Mouse (Mus musculus): Measurements from ENCODE around the gene Il10ra. TPM values are rescaled to one million over a fixed set of nuclear protein-coding genes. Genes with fewer than 3 reads are reported as not detected.

Il10ra gene
- polyA plus RNA-seq, 1 experiment from 2014 or later: 2.6 TPM

DNA sequence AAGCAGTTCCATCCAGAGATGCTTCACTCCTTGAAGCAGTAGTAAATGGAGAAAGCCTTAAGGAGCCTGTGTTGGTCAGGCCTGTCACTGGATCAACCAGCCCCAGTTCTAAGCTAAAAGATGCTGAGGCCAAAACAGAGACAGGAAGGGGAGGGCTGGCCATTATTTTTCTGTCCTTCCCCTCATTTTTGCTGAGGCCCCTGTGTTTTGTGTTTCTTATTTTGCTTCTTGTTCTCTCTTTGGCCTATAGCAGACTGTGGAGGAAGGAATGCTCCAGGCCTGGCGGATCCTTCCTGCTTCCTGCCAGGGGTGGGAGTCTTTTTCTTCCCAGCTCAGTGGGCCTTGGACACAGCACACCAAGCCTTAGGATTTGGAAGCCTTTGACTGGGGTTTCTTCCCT lies 23.5 kb downstream of the Il10ra start:
- H3K27me3 ChIP-seq (replicated peaks; ENCODE audit: insufficient read depth, low read length): no peaks in the 10 kb centered on the region
- H3K27ac ChIP-seq (ENCODE audit: low read length): no peak overlapping the region
- H3K36me3 ChIP-seq (ENCODE audit: insufficient read depth, low read length): no peaks in the 10 kb centered on the region
- no peak for ATAC-seq
- H3K9me3 ChIP-seq (ENCODE audit: low read length): no peaks in the 10 kb centered on the region
- TF ChIP-seq EP300 (IDR thresholded peaks at IDR 0.05) (no peak), CTCF (IDR thresholded peaks at IDR 0.05) (no peak)
- no peak overlapping the region for H3K4me2 ChIP-seq (replicated peaks; ENCODE audit: low read depth, low read length)
- 70% methylated on average over 1 of the region's 1 CpGs for WGBS
- H3K9ac ChIP-seq (replicated peaks; ENCODE audit: low read depth): no peak overlapping the region
- H3K4me3 ChIP-seq (ENCODE audit: low read depth, low read length): no peak overlapping the region
- DNase-seq (ENCODE audit: low spot score): no peak
- no peaks in the 10 kb centered on the region for H3K4me1 ChIP-seq (ENCODE audit: insufficient read depth, low read depth, low read length)

DNA sequence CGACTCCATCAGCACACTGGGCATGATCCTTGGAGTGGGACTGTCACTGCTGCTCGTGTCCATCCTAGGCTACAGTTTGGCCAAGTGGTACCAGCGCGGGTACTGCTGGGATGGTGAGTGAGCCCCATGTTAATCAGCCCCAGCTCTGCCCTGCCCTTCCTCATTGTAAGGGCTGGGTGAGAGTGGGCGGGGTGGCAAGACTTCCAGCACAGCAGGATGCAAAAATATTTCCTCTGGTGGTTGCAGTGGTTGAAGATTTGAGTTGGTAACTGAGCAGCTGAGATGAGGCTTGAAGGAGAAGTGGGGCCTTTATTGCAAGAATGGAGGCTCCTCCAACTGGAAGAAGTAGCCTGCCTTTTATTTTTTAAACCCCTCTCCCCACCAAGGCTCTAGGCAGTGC lies 27.6 kb downstream of the Il10ra start:
- DNase-seq (ENCODE audit: low spot score) (no peak), ATAC-seq (no peak)
- H3K27ac ChIP-seq (ENCODE audit: low read length): no peak overlapping the region
- H3K4me1 ChIP-seq (ENCODE audit: insufficient read depth, low read depth, low read length): no peaks in the 10 kb centered on the region
- no peaks in the 10 kb centered on the region for H3K9me3 ChIP-seq (ENCODE audit: low read length)
- TF ChIP-seq CTCF (IDR thresholded peaks at IDR 0.05) (no peak), EP300 (IDR thresholded peaks at IDR 0.05) (no peak)
- no peak overlapping the region for H3K4me2 ChIP-seq (replicated peaks; ENCODE audit: low read depth, low read length)
- H3K4me3 ChIP-seq (ENCODE audit: low read depth, low read length): no peak overlapping the region
- H3K36me3 ChIP-seq (ENCODE audit: insufficient read depth, low read length): no peaks in the 10 kb centered on the region
- 72% methylated on average over 5 of the region's 5 CpGs for WGBS
- H3K9ac ChIP-seq (replicated peaks; ENCODE audit: low read depth): no peak overlapping the region
- no peaks in the 10 kb centered on the region for H3K27me3 ChIP-seq (replicated peaks; ENCODE audit: insufficient read depth, low read length)

DNA sequence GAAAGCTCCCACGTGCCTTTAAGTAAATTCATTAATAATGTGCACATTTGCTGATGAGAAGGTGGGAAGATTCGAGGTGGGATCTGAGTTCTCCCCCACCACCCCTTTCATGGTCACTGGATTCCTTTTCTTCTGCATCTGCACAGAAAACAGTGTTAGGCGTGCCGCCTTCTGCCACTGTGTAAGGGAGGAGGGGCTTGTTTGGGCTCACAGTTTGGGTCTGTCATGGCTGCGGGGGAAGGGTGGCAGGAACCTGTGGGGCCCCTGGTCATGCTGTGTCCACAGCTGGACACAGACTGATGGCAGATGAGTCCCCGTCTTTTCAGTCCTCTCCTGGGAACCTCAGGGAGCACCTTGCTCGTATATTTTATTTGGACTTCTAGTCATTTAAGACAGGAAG lies 32.2 kb downstream of the Il10ra start:
- no peaks in the 10 kb centered on the region for H3K4me1 ChIP-seq (ENCODE audit: insufficient read depth, low read depth, low read length)
- TF ChIP-seq EP300 (IDR thresholded peaks at IDR 0.05) (no peak), CTCF (IDR thresholded peaks at IDR 0.05) (no peak)
- no peak overlapping the region for H3K4me3 ChIP-seq (ENCODE audit: low read depth, low read length)
- H3K4me2 ChIP-seq (replicated peaks; ENCODE audit: low read depth, low read length): no peak overlapping the region
- DNase-seq (ENCODE audit: low spot score): no peak
- 51% methylated on average over 7 of the region's 7 CpGs for WGBS
- no peak overlapping the region for H3K27ac ChIP-seq (ENCODE audit: low read length)
- no peaks in the 10 kb centered on the region for H3K27me3 ChIP-seq (replicated peaks; ENCODE audit: insufficient read depth, low read length)
- H3K36me3 ChIP-seq (ENCODE audit: insufficient read depth, low read length): no peaks in the 10 kb centered on the region
- no peaks in the 10 kb centered on the region for H3K9me3 ChIP-seq (ENCODE audit: low read length)
- ATAC-seq: no peak
- no peak overlapping the region for H3K9ac ChIP-seq (replicated peaks; ENCODE audit: low read depth)

DNA sequence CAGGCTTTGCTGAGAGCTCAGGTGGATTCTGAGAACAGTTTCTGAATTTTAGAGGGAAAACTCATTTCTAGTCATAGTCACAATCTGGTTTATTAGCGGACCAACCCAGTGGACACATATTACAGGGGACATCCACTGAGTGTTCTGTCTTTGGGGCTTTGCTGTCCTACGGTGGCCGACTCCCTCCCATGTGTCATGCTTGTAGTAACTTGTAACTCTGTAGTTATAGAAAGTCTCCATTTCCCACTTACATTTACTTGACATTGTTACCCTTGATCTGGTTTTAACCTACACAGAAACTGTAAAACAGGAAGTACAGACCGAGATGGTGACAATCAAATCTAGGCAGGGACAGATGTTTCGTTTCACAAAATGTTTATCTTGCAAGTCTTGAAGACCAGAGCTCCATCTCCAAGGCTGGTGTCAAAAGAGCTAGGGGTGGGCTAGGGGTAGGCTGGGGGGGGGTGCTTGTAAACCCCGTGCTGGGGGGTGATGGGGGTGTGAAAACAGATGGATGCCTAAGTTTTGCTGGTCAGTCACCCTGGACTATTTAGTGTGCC lies 33.2 kb downstream of the Il10ra start:
- DNase-seq (ENCODE audit: low spot score) (no peak), ATAC-seq (no peak)
- TF ChIP-seq EP300 (IDR thresholded peaks at IDR 0.05) (no peak), CTCF (IDR thresholded peaks at IDR 0.05) (no peak)
- Histone ChIP-seq H3K27me3 (replicated peaks; ENCODE audit: insufficient read depth, low read length) (no peaks in the 10 kb centered on the region), H3K4me3 (ENCODE audit: low read depth, low read length) (no peak overlapping the region), H3K36me3 (ENCODE audit: insufficient read depth, low read length) (no peaks in the 10 kb centered on the region), H3K4me1 (ENCODE audit: insufficient read depth, low read depth, low read length) (no peaks in the 10 kb centered on the region), H3K4me2 (replicated peaks; ENCODE audit: low read depth, low read length) (no peak overlapping the region), H3K9me3 (ENCODE audit: low read length) (no peaks in the 10 kb centered on the region), H3K27ac (ENCODE audit: low read length) (no peak overlapping the region), H3K9ac (replicated peaks; ENCODE audit: low read depth) (no peak overlapping the region)
- 48% methylated on average over 6 of the region's 6 CpGs for WGBS

DNA sequence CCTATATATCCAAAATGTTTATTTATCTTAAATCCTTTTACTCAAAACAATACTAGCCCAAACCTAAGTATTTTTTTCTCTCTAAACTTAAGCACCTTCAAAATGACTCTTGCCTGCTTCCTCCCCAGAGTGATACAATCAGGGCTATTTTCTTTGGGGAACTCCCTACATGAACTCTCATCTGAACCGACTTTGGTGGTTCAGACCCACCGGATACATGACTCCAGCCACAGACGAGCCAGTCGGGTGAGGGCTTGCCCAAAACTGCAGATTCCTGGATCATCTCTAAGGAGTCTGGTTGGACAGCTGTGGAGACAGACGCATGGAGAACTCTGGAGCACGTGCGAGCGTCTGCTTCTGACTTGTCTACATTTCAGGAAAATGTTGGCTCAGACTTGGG lies 39.6 kb downstream of the Il10ra start:
- no peak for TF ChIP-seq CTCF (IDR thresholded peaks at IDR 0.05)
- no peak for TF ChIP-seq EP300 (IDR thresholded peaks at IDR 0.05)
- no peaks in the 10 kb centered on the region for H3K4me1 ChIP-seq (ENCODE audit: insufficient read depth, low read depth, low read length)
- no peak overlapping the region for H3K9ac ChIP-seq (replicated peaks; ENCODE audit: low read depth)
- H3K9me3 ChIP-seq (ENCODE audit: low read length): no peaks in the 10 kb centered on the region
- H3K27ac ChIP-seq (ENCODE audit: low read length): no peak overlapping the region
- WGBS: 68% methylated on average over 8 of the region's 8 CpGs
- no peaks in the 10 kb centered on the region for H3K27me3 ChIP-seq (replicated peaks; ENCODE audit: insufficient read depth, low read length)
- ATAC-seq (no peak), DNase-seq (ENCODE audit: low spot score) (no peak)
- no peaks in the 10 kb centered on the region for H3K36me3 ChIP-seq (ENCODE audit: insufficient read depth, low read length)
- no peak overlapping the region for H3K4me2 ChIP-seq (replicated peaks; ENCODE audit: low read depth, low read length)
- no peak overlapping the region for H3K4me3 ChIP-seq (ENCODE audit: low read depth, low read length)

DNA sequence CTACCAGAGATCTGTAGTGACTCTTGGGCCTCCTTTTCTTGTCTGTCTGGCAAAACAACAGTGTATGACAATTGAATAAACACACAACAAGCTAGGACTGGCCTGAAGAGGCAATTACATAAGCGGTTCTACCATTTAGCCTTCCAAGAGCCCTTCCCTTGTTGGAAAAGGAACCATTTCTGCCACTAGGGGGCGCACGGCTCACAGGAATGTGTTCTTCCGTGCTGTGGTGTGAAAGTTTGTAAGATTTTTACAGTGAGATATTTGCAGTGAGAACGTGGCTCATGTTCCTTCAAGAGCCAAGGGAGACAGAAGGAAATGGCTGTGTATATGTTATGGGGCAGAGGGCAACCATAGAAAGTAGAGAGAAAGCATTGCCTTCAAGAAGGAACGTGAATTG lies 47.4 kb downstream of the Il10ra start:
- no peak overlapping the region for H3K9ac ChIP-seq (replicated peaks; ENCODE audit: low read depth)
- H3K4me2 ChIP-seq (replicated peaks; ENCODE audit: low read depth, low read length): no peak overlapping the region
- peak; percentile 78 for ATAC-seq
- H3K27me3 ChIP-seq (replicated peaks; ENCODE audit: insufficient read depth, low read length): no peaks in the 10 kb centered on the region
- H3K4me3 ChIP-seq (ENCODE audit: low read depth, low read length): no peak overlapping the region
- 5% methylated on average over 6 of the region's 6 CpGs for WGBS
- DNase-seq (ENCODE audit: low spot score): peak; percentile 90
- no peak overlapping the region for H3K27ac ChIP-seq (ENCODE audit: low read length)
- no peaks in the 10 kb centered on the region for H3K4me1 ChIP-seq (ENCODE audit: insufficient read depth, low read depth, low read length)
- H3K9me3 ChIP-seq (ENCODE audit: low read length): no peaks in the 10 kb centered on the region
- TF ChIP-seq CTCF (IDR thresholded peaks at IDR 0.05) (peak; percentile 97), EP300 (IDR thresholded peaks at IDR 0.05) (no peak)
- H3K36me3 ChIP-seq (ENCODE audit: insufficient read depth, low read length): no peaks in the 10 kb centered on the region

DNA sequence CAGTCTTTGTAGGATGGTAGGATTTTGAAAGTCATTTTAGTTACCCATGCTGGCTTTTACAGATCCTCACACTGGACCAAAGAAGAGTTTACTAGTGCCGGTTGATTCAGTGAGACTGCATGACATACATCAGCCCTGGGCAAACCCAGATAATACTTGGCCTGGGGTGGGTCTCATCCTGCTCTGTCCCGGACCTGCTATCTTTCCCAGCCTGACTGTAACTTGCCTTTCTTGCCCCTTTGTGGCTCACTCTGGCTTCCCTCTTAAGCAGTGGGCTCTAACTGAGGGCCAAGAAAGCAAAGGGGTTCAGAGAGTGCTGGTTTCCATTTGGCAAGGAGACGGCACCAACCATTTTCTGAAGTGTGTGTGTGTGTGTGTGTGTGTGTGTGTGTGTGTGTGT lies 49.3 kb downstream of the Il10ra start:
- ATAC-seq: no peak
- H3K4me2 ChIP-seq (replicated peaks; ENCODE audit: low read depth, low read length): no peak overlapping the region
- H3K4me3 ChIP-seq (ENCODE audit: low read depth, low read length): no peak overlapping the region
- WGBS: 72% methylated on average over 3 of the region's 3 CpGs
- no peak for TF ChIP-seq EP300 (IDR thresholded peaks at IDR 0.05)
- TF ChIP-seq CTCF (IDR thresholded peaks at IDR 0.05): no peak
- no peak overlapping the region for H3K9ac ChIP-seq (replicated peaks; ENCODE audit: low read depth)
- no peaks in the 10 kb centered on the region for H3K36me3 ChIP-seq (ENCODE audit: insufficient read depth, low read length)
- H3K9me3 ChIP-seq (ENCODE audit: low read length): no peaks in the 10 kb centered on the region
- no peaks in the 10 kb centered on the region for H3K4me1 ChIP-seq (ENCODE audit: insufficient read depth, low read depth, low read length)
- no peaks in the 10 kb centered on the region for H3K27me3 ChIP-seq (replicated peaks; ENCODE audit: insufficient read depth, low read length)
- no peak overlapping the region for H3K27ac ChIP-seq (ENCODE audit: low read length)
- no peak for DNase-seq (ENCODE audit: low spot score)
